Mouse (Mus musculus) neural tube, embryonic 12.5 days (tissue): ENCODE measurements around the gene Vmn1r148. TPM values are rescaled to one million over a fixed set of nuclear protein-coding genes. Genes with fewer than 3 reads are reported as not detected.
"Not testable (repeated sequence)": the region's sequence is repeated elsewhere in the genome, so short reads cannot be mapped to it uniquely, and the experiment has no call there.

ENCODE experiments used
- ATAC-seq: fragments of 200-750 bp; cut with Nextera tagmentation; 2 replicates; pipeline ENCODE4 v1.8.0; 2017; ENCODE audit warnings: low read depth, mild to moderate bottlenecking, moderate TSS enrichment, moderate library complexity; ENCODE audit not compliant: low FRiP score
- H3K27ac ChIP-seq: fragments of 300-500 bp; sonication (generic); 2 replicates; pipeline ENCODE4 v1.5.1; 2016
- H3K27me3 ChIP-seq: fragments of 300-500 bp; sonication (generic); replicated peaks from 2 replicates; pipeline ENCODE4 v1.6.1; 2016; ENCODE audit warnings: mild to moderate bottlenecking
- H3K36me3 ChIP-seq: fragments of 300-500 bp; sonication (generic); 2 replicates; pipeline ENCODE4 v1.6.1; 2016; ENCODE audit warnings: mild to moderate bottlenecking
- H3K4me1 ChIP-seq: fragments of 300-500 bp; sonication (generic); 2 replicates; pipeline ENCODE4 v1.6.1; 2016
- H3K4me2 ChIP-seq: fragments of 300-500 bp; sonication (generic); replicated peaks from 2 replicates; pipeline ENCODE4 v1.6.1; 2016; ENCODE audit warnings: mild to moderate bottlenecking
- H3K4me3 ChIP-seq: fragments of 300-500 bp; sonication (generic); 2 replicates; pipeline ENCODE4 v1.5.1; 2016
- H3K9ac ChIP-seq: fragments of 300-500 bp; sonication (generic); 2 replicates; pipeline ENCODE4 v1.6.1; 2016; ENCODE audit warnings: mild to moderate bottlenecking
- H3K9me3 ChIP-seq: fragments of 300-500 bp; sonication (generic); 2 replicates; pipeline ENCODE4 v1.6.1; 2016; ENCODE audit warnings: mild to moderate bottlenecking
- WGBS: fragments of 180-500 bp; shearing (Covaris S2); methylation state at CpG from one replicate; pipeline ENCODE4 v1.1.7; 2016; 5-methylcytosine and 5-hydroxymethylcytosine counted together
- polyA plus RNA-seq: library from polyadenylated mRNA; unstranded; fragments of >200 nt; fragmentation: Nextera tagmentation; extraction: Ambion mirVana; gene quantifications from 2 replicates; pipeline ENCODE4 v1.2.1, GENCODE M21; 2016

Gene Vmn1r148
- not detected in 2 replicates for polyA plus RNA-seq

GRCm38 (mm10) chr7:22413283-22413682 is at the start of gene Vmn1r148:
Gene Vmn1r148 (plus strand): TSS chr7:22413583.
- H3K4me2 ChIP-seq, H3K4me1 ChIP-seq, H3K27ac ChIP-seq, H3K9ac ChIP-seq, H3K27me3 ChIP-seq, ATAC-seq, H3K4me3 ChIP-seq, H3K9me3 ChIP-seq, H3K36me3 ChIP-seq: not testable (repeated sequence)
- WGBS, result no CpG with 5 or more reads among the region's 3 CpGs

GRCm38 (mm10) chr7:22370939-22371338 is 42.4 kb upstream of the Vmn1r148 start, which contains the start of gene Gm8660:
Gene Gm8660 (minus strand): TSS chr7:22371039.
- not testable (repeated sequence) for H3K4me3 ChIP-seq, H3K27me3 ChIP-seq, H3K4me1 ChIP-seq, H3K4me2 ChIP-seq, H3K36me3 ChIP-seq, H3K9me3 ChIP-seq, ATAC-seq, H3K27ac ChIP-seq, H3K9ac ChIP-seq
- no CpG with 5 or more reads among the region's 1 CpGs for WGBS

GRCm38 (mm10) chr7:22438129-22438528 is 24.7 kb downstream of the Vmn1r148 start, which contains the start of gene Vmn1r149:
Gene Vmn1r149 (minus strand): TSS chr7:22438229.
- H3K4me2 ChIP-seq, H3K36me3 ChIP-seq, ATAC-seq, H3K27ac ChIP-seq, H3K4me1 ChIP-seq, H3K4me3 ChIP-seq, H3K9me3 ChIP-seq, H3K27me3 ChIP-seq, H3K9ac ChIP-seq: not testable (repeated sequence)
- no CpG with 5 or more reads among the region's 2 CpGs for WGBS

GRCm38 (mm10) chr7:22463975-22464374 is 50.6 kb downstream of the Vmn1r148 start, which contains the start of gene Gm10665:
Gene Gm10665 (minus strand): TSS chr7:22464075.
- WGBS, result no CpG with 5 or more reads among the region's 5 CpGs
- not testable (repeated sequence) for ATAC-seq

More at GRCm38 (mm10) chr7:22463975-22464374, 50.6 kb downstream of the Vmn1r148 start, which contains the start of gene Gm10665:
- H3K9ac ChIP-seq, H3K4me1 ChIP-seq, H3K36me3 ChIP-seq, H3K4me3 ChIP-seq, H3K27ac ChIP-seq, H3K27me3 ChIP-seq, H3K9me3 ChIP-seq, H3K4me2 ChIP-seq: not testable (repeated sequence)

Other genes starting within 250 kb of the Vmn1r148 start
- not detected in 2 replicates for gene Vmn1r142, start 249.5 kb upstream of the Vmn1r148 start, polyA plus RNA-seq
- not detected in 2 replicates for gene Vmn1r143, start 224.2 kb upstream of the Vmn1r148 start, polyA plus RNA-seq
- not detected in 2 replicates for gene Gm8653, start 212.3 kb upstream of the Vmn1r148 start, polyA plus RNA-seq
- gene Gm8453, start 184.1 kb upstream of the Vmn1r148 start, polyA plus RNA-seq, result not detected in 2 replicates
- gene Gm4187, start 83.9 kb upstream of the Vmn1r148 start, polyA plus RNA-seq, result not detected in 2 replicates
- not detected in 2 replicates for gene Gm8660, start 42.5 kb upstream of the Vmn1r148 start, polyA plus RNA-seq
- not detected in 2 replicates for gene Vmn1r149, start 24.6 kb downstream of the Vmn1r148 start, polyA plus RNA-seq
- gene Gm10665, start 50.5 kb downstream of the Vmn1r148 start, polyA plus RNA-seq, result not detected in 2 replicates
- not detected in 2 replicates for gene Vmn1r151, start 86.1 kb downstream of the Vmn1r148 start, polyA plus RNA-seq
- gene Vmn1r152, start 109.4 kb downstream of the Vmn1r148 start, polyA plus RNA-seq, result not detected in 2 replicates
- gene Gm8677, start 121.3 kb downstream of the Vmn1r148 start, polyA plus RNA-seq, result not detected in 2 replicates
- gene Gm4201, start 151.8 kb downstream of the Vmn1r148 start, polyA plus RNA-seq, result not detected in 2 replicates
- not detected in 2 replicates for gene Gm4565, start 174.5 kb downstream of the Vmn1r148 start, polyA plus RNA-seq
- gene Vmn1r155, start 244.4 kb downstream of the Vmn1r148 start, polyA plus RNA-seq, result not detected in 2 replicates